Mouse (Mus musculus): ENCODE measurements around the gene Ap4m1.

Ap4m1 gene

GRCm38 (mm10) chr5:138193771-138194727, 22.2 kb downstream of the Ap4m1 start, which contains the start of gene Mblac1:
Gene Mblac1 (plus strand): TSS chr5:138194314.
- in situ Hi-C loops (cut with MboI, MseI) = no loop called here

DNA sequence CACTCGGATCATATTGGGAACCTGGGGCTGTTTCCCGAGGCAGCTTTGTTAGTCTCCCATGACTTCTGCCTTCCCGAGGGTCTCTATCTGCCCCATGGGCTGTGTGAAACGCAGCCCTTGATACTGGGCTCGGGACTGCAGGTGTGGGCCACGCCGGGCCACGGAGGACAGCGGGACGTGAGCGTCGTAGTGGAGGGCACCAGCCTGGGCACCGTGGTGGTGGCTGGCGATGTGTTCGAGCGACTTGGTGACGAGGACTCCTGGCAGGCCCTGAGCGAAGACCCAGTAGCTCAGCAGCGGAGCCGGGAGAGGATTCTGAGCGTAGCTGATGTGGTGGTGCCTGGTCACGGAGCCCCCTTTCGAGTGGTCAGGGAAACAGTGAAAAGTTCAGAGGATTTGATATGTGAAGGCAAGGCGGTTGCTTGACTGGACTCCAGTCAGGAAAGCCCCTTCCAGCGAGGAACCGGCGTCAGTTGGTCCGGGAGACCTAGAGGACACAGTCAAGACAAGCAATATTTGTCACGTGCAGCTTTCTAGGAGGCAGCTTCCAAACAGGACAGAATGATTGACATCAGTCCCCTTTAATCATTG, 23.0 kb downstream of the Ap4m1 start:
- in situ Hi-C loops (cut with MboI, MseI) = loop anchor here in 1 of 2 experiments (5.0 kb wide), 1 partner anchor 427 kb away; the partner anchor contains the start of gene A430033K04Rik

DNA sequence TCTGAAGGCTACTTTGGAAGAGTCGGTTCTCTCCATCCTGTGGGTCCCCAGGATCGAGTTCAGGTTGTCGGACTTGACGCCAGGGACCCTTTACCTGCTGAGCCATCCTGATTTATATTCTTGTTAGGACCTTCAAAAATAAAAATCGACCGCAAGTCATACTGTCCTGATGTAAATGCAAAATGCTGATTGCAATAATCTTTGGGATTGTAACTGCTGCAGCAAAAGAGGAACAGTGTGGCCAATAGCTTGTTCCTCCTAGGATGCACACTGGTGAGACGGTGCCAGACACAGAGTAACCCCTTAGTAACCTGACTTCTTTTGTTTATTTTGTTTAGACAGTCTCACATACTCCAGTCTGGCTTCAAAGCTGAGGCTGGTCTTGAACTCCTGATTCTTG, 23.7 kb downstream of the Ap4m1 start:
- in situ Hi-C loops (cut with MboI, MseI) = loop anchor here in 1 of 2 experiments (5.0 kb wide), 1 partner anchor 427 kb away; the partner anchor contains the start of gene A430033K04Rik

- in situ Hi-C loops (cut with MboI, MseI) = loop anchor here in 1 of 2 experiments (5.0 kb wide), 1 partner anchor 423 kb away; the partner anchor contains the start of gene A430033K04Rik
These were observed 27.8 kb downstream of the Ap4m1 start for GRCm38 (mm10) chr5:138199576-138199975.

DNA sequence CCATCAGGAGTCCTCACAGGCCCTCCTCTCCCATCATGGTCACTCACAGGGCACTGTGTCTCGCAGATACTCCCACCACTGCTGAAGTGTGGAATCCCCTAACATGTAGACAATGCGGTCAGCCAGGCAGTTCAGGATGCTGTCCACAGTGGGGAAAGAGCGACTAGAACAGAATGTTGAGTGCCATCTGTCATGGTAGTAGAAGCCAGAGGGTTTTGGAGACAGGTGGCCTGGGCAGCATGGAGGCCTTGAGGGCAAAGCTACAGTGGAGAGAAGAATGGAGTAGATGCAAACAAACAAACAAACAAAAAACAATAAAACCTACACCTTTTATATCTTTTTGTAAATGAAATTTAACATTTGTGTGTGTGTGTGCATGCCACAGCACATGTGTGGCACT, 30.3 kb downstream of the Ap4m1 start:
- in situ Hi-C loops (cut with MboI, MseI) = loop anchor here in 1 of 2 experiments (10.0 kb wide), 1 partner anchor 513 kb away; no protein-coding TSS in a partner anchor

- in situ Hi-C loops (cut with MboI, MseI) = loop anchor here in 1 of 2 experiments (10.0 kb wide), 1 partner anchor 508 kb away; no protein-coding TSS in a partner anchor
These were observed 35.5 kb downstream of the Ap4m1 start for GRCm38 (mm10) chr5:138207253-138207652.

GRCm38 (mm10) chr5:138207873-138208272, 36.1 kb downstream of the Ap4m1 start:
- in situ Hi-C loops (cut with MboI, MseI) = loop anchor here in 1 of 2 experiments (10.0 kb wide), 1 partner anchor 507 kb away; no protein-coding TSS in a partner anchor

DNA sequence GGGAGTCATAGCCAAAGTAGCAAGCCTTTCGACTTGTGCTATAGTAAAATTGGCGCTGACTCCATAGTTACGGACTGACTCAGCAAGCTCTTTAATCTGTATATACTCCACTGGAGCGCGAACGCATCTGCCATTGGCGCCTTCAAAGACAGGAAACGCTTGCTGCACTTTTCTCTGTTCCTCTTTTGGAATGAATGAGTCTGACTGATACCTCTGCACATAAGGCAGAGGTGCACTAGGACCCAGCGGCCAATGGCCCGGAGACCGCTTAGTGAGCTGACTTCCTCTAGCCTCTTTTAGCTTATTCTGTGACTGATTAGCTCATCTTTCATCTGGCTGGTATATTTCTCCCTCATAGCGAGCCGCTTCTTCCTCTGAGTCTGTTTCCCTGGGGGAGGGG, 44.8 kb downstream of the Ap4m1 start:
- in situ Hi-C loops (cut with MboI, MseI) = loop anchor here in 1 of 2 experiments (10.0 kb wide), 1 partner anchor 498 kb away; no protein-coding TSS in a partner anchor

GRCm38 (mm10) chr5:138219864-138220263, 48.1 kb downstream of the Ap4m1 start:
- in situ Hi-C loops (cut with MboI, MseI) = loop anchor here in 1 of 2 experiments (10.0 kb wide), 1 partner anchor 495 kb away; no protein-coding TSS in a partner anchor

GRCm38 (mm10) chr5:138222111-138222510, 50.3 kb downstream of the Ap4m1 start:
- in situ Hi-C loops (cut with MboI, MseI) = no loop called here

DNA sequence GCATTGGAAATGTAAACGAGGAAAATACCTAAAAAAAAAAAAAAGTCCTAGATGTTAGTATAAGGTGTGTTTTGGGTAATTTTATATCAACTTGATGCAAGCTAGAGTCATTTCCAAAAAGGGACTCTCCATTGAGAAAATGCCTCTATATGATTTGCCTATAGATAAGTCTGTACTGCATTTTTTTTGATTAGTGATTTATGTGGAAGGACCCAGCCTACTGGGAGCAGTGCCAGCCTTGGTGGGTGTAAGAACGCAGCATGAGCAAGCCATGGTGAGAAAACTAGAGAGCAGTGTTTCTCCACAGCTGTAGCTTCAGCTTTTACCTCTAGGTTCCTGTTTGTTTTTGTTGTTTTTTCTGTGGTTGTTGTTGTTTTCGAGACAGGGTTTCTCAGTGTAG, 51.5 kb downstream of the Ap4m1 start:
- in situ Hi-C loops (cut with MboI, MseI) = no loop called here

- in situ Hi-C loops (cut with MboI, MseI) = no loop called here
These were observed 53.9 kb downstream of the Ap4m1 start, which contains the start of gene Nxpe5 for GRCm38 (mm10) chr5:138225700-138226099. Gene Nxpe5 (plus strand): TSS chr5:138225898.

DNA sequence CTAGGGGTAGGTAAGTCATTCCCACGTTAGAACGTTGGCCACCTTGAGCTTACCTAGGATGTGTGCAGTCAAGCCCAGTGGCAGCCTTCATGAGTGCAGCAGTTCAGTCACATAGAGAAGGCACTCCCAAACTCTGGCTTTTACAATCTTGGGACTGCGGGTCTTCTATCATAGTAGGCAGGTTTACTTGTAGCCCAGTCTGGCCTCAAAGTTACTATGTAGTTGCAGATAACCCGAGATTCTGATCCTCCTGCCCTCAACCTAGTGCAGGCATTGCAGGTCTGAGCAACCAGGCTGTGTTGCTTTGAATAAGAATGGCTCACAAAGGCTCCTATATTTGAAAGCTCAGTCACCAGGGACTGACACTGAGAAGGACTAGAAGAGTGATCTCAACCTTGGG, 54.7 kb downstream of the Ap4m1 start:
- in situ Hi-C loops (cut with MboI, MseI) = no loop called here

GRCm38 (mm10) chr5:138227367-138227766, 55.6 kb downstream of the Ap4m1 start:
- in situ Hi-C loops (cut with MboI, MseI) = no loop called here

GRCm38 (mm10) chr5:138228026-138228425, 56.2 kb downstream of the Ap4m1 start:
- in situ Hi-C loops (cut with MboI, MseI) = no loop called here

DNA sequence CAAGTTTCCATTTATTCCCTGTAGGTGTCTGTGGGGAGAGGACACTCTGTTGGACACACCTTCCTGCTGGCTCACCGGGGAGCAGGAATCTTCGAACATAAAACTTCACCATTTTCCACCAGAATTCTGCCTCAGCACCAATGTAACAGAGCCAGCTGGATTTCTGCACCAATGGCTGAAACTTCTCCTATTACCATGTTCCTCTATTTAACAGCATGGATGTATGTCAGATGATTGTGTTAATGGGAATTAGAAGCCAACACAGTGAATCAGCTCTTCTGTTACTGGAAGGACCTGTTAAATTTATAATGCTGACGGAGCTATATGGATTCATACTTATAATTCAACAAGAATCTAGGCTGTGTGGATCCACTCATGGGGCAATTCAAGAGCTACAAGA, 57.7 kb downstream of the Ap4m1 start:
- in situ Hi-C loops (cut with MboI, MseI) = no loop called here
